Mouse (Mus musculus) heart, embryonic 14.5 days (tissue): ENCODE results near the gene Itga1. TPM values are rescaled to one million over a fixed set of nuclear protein-coding genes. Genes with fewer than 3 reads are reported as not detected.
A peak's percentile ranks its signal among the peaks of the same experiment; 100 is the strongest.

Source experiments
- ATAC-seq: fragments of 200-750 bp; cut with Nextera tagmentation; 2 replicates; pipeline ENCODE4 v1.8.0; 2017; ENCODE audit warnings: low read depth, moderate TSS enrichment; ENCODE audit not compliant: insufficient number of reproducible peaks, insufficient read depth, low FRiP score
- H3K27ac ChIP-seq, 2 experiments: fragments of 200-500 bp in 1 of 2; fragments of 300-500 bp in 1 of 2; sonication (generic) in 1 of 2; replicated peaks in 1 of 2; 2 replicates each; pipeline ENCODE4 v1.5.1; 2012 to 2014; ENCODE audit warnings: low read depth in 2 of 2, low read length in 2 of 2, control low read depth in 1 of 2, mild to moderate bottlenecking in 1 of 2, mixed read lengths in 1 of 2; ENCODE audit not compliant: control insufficient read depth in 1 of 2, insufficient read depth in 1 of 2
- H3K27me3 ChIP-seq: fragments of 300-500 bp; sonication (generic); 2 replicates; pipeline ENCODE4 v1.6.1; 2014; ENCODE audit warnings: mild to moderate bottlenecking, low read length, control low read depth; ENCODE audit not compliant: control insufficient read depth, insufficient read depth
- H3K36me3 ChIP-seq: fragments of 300-500 bp; sonication (generic); 2 replicates; pipeline ENCODE4 v1.6.1; 2014; ENCODE audit warnings: mild to moderate bottlenecking, control low read depth, low read length, mixed read lengths; ENCODE audit not compliant: control insufficient read depth, insufficient read depth
- H3K4me1 ChIP-seq, 2 experiments: fragments of 200-500 bp in 1 of 2; fragments of 300-500 bp in 1 of 2; sonication (generic) in 1 of 2; 2 replicates each; pipeline ENCODE4 v1.6.1; 2012 to 2014; ENCODE audit warnings: low read length in 2 of 2, control low read depth in 1 of 2, mixed read lengths in 1 of 2; ENCODE audit not compliant: control insufficient read depth in 2 of 2, insufficient read depth in 2 of 2
- H3K4me2 ChIP-seq: fragments of 300-500 bp; sonication (generic); 2 replicates; pipeline ENCODE4 v1.6.1; 2014; ENCODE audit warnings: mild to moderate bottlenecking, low read length
- H3K4me3 ChIP-seq, 2 experiments: fragments of 200-500 bp in 1 of 2; fragments of 300-500 bp in 1 of 2; sonication (generic) in 1 of 2; 2 replicates each; pipeline ENCODE4 v1.5.1; 2012 to 2014; ENCODE audit warnings: low read length in 2 of 2, mild to moderate bottlenecking in 2 of 2, control low read depth in 1 of 2, low read depth in 1 of 2, moderate library complexity in 1 of 2; ENCODE audit not compliant: control insufficient read depth in 1 of 2, insufficient read depth in 1 of 2
- H3K9ac ChIP-seq: fragments of 300-500 bp; sonication (generic); 2 replicates; pipeline ENCODE4 v1.6.1; 2014; ENCODE audit warnings: mild to moderate bottlenecking, low read length
- H3K9me3 ChIP-seq: fragments of 300-500 bp; sonication (generic); 2 replicates; pipeline ENCODE4 v1.6.1; 2016; ENCODE audit warnings: low read length, control low read depth; ENCODE audit not compliant: control insufficient read depth
- WGBS: fragments of 180-500 bp; shearing (Covaris S2); extraction: QIAGEN DNeasy Blood & Tissue Kit; methylation state at CpG from one replicate; pipeline ENCODE4 v1.1.7; 2014; 5-methylcytosine and 5-hydroxymethylcytosine counted together
- polyA plus RNA-seq: library from polyadenylated mRNA; unstranded; fragments of >200 nt; fragmentation: Nextera tagmentation; extraction: Ambion mirVana; gene quantifications from 2 replicates; pipeline ENCODE4 v1.2.1, GENCODE M21; 2014

Itga1 gene
- polyA plus RNA-seq, 1 experiment from 2014 or later = 32.6 TPM

DNA sequence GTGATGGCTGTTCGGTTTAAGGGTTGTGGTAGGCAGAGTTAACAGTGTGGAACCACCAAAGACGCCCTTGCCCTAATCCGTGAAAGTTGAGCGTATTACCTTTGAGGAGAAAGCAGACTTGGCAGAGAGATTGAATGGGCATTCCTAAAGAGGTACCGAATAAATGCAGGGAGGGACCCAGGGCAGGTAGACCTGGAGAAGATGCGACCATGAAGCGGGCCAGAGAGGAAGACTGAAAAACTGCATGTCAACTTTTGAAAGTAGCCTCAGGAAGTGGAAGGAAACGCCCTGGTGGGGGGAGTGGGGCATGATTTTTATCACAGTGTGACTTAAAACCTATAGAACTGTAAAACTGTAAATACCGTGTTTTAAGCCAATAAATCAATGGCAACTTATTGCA lies 2.4 kb downstream of the Itga1 start:
- 87% methylated on average over 9 of the region's 9 CpGs for WGBS
- Histone ChIP-seq H3K4me3 (peak overlapping the region; percentile 1 to 84; a peak in 3 of 4 replicates), H3K27ac (no peak overlapping the region), H3K9ac (peak overlapping the region; percentile 89), H3K4me1 (peaks cover 12 to 36% of the 10 kb centered on the region in 2 experiments), H3K4me2 (peak overlapping the region; percentile 82), H3K27me3 (no peaks in the 10 kb centered on the region), H3K9me3 (no peaks in the 10 kb centered on the region), H3K36me3 (no peaks in the 10 kb centered on the region)
- ATAC-seq = no peak

GRCm38 (mm10) chr13:115098227-115098626 lies 3.5 kb downstream of the Itga1 start:
- H3K36me3 ChIP-seq = no peaks in the 10 kb centered on the region
- H3K4me3 ChIP-seq = no peak overlapping the region
- ATAC-seq = no peak
- H3K9me3 ChIP-seq = no peaks in the 10 kb centered on the region
- no peak overlapping the region for H3K9ac ChIP-seq
- H3K4me2 ChIP-seq = peak overlapping the region; percentile 19; the same call in 1 of the 2 replicates
- 76% methylated on average over 3 of the region's 3 CpGs for WGBS
- H3K4me1 ChIP-seq = peaks cover 12 to 36% of the 10 kb centered on the region in 2 experiments
- no peaks in the 10 kb centered on the region for H3K27me3 ChIP-seq
- no peak overlapping the region for H3K27ac ChIP-seq

DNA sequence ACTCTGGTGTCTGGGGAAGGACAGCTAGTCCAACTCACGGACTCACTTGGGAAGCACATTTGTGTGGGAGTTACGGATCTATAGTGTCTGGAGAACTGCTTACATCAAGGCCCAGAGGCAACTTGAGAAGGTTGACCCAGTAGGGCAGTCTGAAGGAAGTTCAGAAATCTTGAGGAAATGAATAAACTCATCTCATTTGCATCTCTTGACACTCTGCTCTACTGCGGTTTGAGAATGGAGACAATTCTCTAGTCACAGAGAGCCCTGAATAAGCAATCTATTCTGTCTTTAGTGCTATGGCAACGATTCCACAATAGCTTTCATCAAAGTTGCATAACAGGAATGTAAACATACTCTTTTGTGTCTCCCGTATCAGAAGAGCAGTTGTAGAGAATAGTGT lies 4.8 kb downstream of the Itga1 start:
- Histone ChIP-seq H3K27me3 (no peaks in the 10 kb centered on the region), H3K9me3 (no peaks in the 10 kb centered on the region), H3K36me3 (no peaks in the 10 kb centered on the region), H3K27ac (peak overlapping the region in 1 of 2 experiments; percentile 9; a peak in 1 of 4 replicates), H3K4me1 (peaks cover 10 to 34% of the 10 kb centered on the region in 2 experiments), H3K9ac (no peak overlapping the region), H3K4me2 (no peak overlapping the region), H3K4me3 (no peak overlapping the region)
- 72% methylated on average over 5 of the region's 5 CpGs for WGBS
- no peak for ATAC-seq

DNA sequence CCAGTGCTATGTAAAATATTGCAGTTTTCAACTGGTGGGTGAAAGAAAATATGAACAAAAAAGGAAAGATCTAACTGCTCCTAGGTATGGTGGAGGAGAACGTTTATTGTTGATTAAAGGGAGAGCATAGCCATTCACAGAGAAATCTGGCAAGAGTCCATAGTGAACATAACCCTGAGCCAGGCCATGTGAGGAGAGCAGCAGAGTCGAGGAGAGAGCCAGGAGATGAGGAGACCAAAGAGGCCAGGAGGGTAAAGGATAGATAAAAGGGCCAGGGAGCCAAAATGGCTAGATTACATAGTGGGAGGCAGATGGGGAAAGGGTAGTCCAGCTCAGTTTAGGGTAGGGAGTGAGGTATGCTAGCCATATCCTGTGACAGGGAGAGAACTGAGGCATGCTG lies 5.5 kb downstream of the Itga1 start:
- Histone ChIP-seq H3K9me3 (no peaks in the 10 kb centered on the region), H3K4me1 (peaks cover 10 to 41% of the 10 kb centered on the region in 2 experiments), H3K9ac (no peak overlapping the region), H3K27me3 (no peaks in the 10 kb centered on the region), H3K4me2 (0 out of 2 replicates have a peak overlapping the region, but pooled peaks have one; percentile 6), H3K36me3 (no peaks in the 10 kb centered on the region), H3K4me3 (no peak overlapping the region), H3K27ac (peak overlapping the region in 1 of 2 experiments; percentile 62; a peak in 3 of 4 replicates)
- no peak for ATAC-seq
- WGBS = 11% methylated on average over 2 of the region's 2 CpGs

DNA sequence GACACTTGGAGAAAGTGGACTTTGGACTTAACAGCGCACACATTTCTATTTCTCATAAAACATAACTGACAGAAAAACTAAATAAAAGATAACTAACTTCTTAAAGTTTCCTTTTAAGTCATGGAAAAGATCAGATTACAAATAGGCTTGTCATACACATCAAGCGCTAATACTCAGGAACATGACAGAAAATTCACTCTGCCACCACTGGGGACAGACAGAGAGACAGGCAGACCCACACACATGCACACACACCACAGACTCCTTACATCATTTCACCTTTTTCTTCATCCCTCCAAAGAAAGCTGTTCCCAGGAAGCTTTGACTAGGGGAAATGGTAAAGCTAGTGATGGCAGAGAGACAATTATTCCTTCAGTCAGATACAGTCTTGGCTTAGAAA lies 6.4 kb downstream of the Itga1 start:
- Histone ChIP-seq H3K9me3 (no peaks in the 10 kb centered on the region), H3K4me2 (no peak overlapping the region), H3K36me3 (no peaks in the 10 kb centered on the region), H3K27ac (0 out of 4 replicates have a peak overlapping the region, but pooled peaks of 1 of the 2 experiments have one; percentile 6), H3K27me3 (no peaks in the 10 kb centered on the region), H3K4me1 (peaks cover 12 to 45% of the 10 kb centered on the region in 2 experiments), H3K4me3 (no peak overlapping the region), H3K9ac (no peak overlapping the region)
- ATAC-seq = no peak
- 91% methylated on average over 2 of the region's 2 CpGs for WGBS

DNA sequence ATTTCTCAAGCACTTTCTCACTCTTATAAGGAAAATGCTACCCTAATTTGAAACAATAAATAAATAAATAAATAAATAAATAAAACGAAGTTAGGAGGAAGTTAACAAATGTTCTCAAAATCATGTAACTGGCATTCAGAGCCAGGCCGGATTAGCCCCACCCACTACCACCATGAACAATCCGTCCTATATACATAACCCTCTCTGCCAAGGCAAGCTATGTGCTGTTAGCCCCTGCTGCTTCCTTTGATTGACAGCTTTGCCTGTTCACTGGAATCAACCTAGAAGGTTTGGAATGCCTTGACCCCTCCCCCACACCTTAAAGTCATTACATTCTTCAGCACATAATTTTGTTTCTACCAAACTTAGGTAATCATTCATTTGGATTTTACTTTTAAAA lies 10.3 kb downstream of the Itga1 start:
- H3K9me3 ChIP-seq = no peaks in the 10 kb centered on the region
- ATAC-seq = no peak
- no peak overlapping the region for H3K4me3 ChIP-seq
- peak overlapping the region; percentile 97 for H3K4me2 ChIP-seq
- no peaks in the 10 kb centered on the region for H3K27me3 ChIP-seq
- H3K9ac ChIP-seq = no peak overlapping the region
- H3K4me1 ChIP-seq = peaks cover 19 to 51% of the 10 kb centered on the region in 2 experiments
- 46% methylated on average over 3 of the region's 3 CpGs for WGBS
- H3K27ac ChIP-seq = peak overlapping the region in 1 of 2 experiments; percentile 99; a peak in 1 of 4 replicates
- H3K36me3 ChIP-seq = peaks cover 21% of the 10 kb centered on the region

DNA sequence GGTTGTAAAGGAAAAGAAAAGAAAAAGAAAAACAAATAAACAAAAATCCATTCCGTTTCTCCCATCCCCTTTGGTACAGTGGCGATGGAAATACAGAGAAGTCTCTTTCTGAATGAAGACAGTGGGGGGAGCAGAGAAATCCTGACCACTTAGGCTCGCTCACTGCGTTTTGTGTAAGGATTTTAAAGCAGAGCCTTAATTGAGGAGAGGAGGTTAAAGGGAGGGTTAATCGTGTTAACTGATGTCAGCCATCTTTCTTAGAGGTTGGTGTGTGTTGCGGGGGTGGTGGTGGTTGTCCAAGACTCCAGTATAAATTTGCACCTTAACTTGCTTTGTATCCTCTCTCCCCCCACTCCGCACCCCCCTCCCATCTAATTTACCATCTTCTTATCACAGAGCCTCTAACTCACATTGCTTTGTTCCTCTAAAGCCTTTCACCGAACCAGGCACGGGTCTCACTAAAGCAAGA lies 10.8 kb downstream of the Itga1 start:
- no peak for ATAC-seq
- WGBS = 30% methylated on average over 9 of the region's 9 CpGs
- peaks cover 16 to 47% of the 10 kb centered on the region in 2 experiments for H3K4me1 ChIP-seq
- no peaks in the 10 kb centered on the region for H3K27me3 ChIP-seq
- peak overlapping the region; percentile 97 for H3K4me2 ChIP-seq
- H3K9me3 ChIP-seq = no peaks in the 10 kb centered on the region
- peak overlapping the region; percentile 57 to 73 for H3K4me3 ChIP-seq
- H3K36me3 ChIP-seq = peaks cover 26% of the 10 kb centered on the region
- peak overlapping the region; percentile 98 to 99 for H3K27ac ChIP-seq
- H3K9ac ChIP-seq = peak overlapping the region; percentile 90
